Mouse (Mus musculus): ENCODE data around the gene 4930512M02Rik.
"Not testable (repeated sequence)": the region's sequence is repeated elsewhere in the genome, so short reads cannot be mapped to it uniquely, and the experiment has no call there.

The 4930512M02Rik gene

GRCm38 (mm10) chr11:11627735-11628134, at the start of gene 4930512M02Rik:
Gene 4930512M02Rik (minus strand): TSS chr11:11627835.
- not testable (repeated sequence) for DNase-seq (ENCODE audit: low spot score in 2 of 2)

- no peak for DNase-seq (ENCODE audit: low spot score in 2 of 2)
Measured at GRCm38 (mm10) chr11:11677165-11677564, 49.5 kb upstream of the 4930512M02Rik start.

GRCm38 (mm10) chr11:11676068-11676741, 48.6 kb upstream of the 4930512M02Rik start:
- no peak for DNase-seq (ENCODE audit: low spot score in 2 of 2)

GRCm38 (mm10) chr11:11675063-11675462, 47.4 kb upstream of the 4930512M02Rik start:
- no peak for DNase-seq (ENCODE audit: low spot score in 2 of 2)

GRCm38 (mm10) chr11:11672974-11673373, 45.3 kb upstream of the 4930512M02Rik start:
- DNase-seq (ENCODE audit: low spot score in 2 of 2), result no peak

- DNase-seq (ENCODE audit: low spot score in 2 of 2), result no peak
Measured at GRCm38 (mm10) chr11:11667922-11668290, 40.3 kb upstream of the 4930512M02Rik start.

- no peak for DNase-seq (ENCODE audit: low spot score in 2 of 2)
Measured at GRCm38 (mm10) chr11:11667254-11667921, 39.8 kb upstream of the 4930512M02Rik start.

GRCm38 (mm10) chr11:11660651-11661050, 33.0 kb upstream of the 4930512M02Rik start:
- DNase-seq (ENCODE audit: low spot score in 2 of 2), result no peak

GRCm38 (mm10) chr11:11658834-11659233, 31.2 kb upstream of the 4930512M02Rik start:
- no peak for DNase-seq (ENCODE audit: low spot score in 2 of 2)

GRCm38 (mm10) chr11:11657634-11658033, 30.0 kb upstream of the 4930512M02Rik start:
- no peak for DNase-seq (ENCODE audit: low spot score in 2 of 2)

GRCm38 (mm10) chr11:11656995-11657530, 29.4 kb upstream of the 4930512M02Rik start:
- no peak for DNase-seq (ENCODE audit: low spot score in 2 of 2)

GRCm38 (mm10) chr11:11656388-11656787, 28.8 kb upstream of the 4930512M02Rik start:
- DNase-seq (ENCODE audit: low spot score in 2 of 2), result no peak

GRCm38 (mm10) chr11:11644303-11644702, 16.7 kb upstream of the 4930512M02Rik start:
- no peak for DNase-seq (ENCODE audit: low spot score in 2 of 2)

GRCm38 (mm10) chr11:11624073-11624705, 3.4 kb downstream of the 4930512M02Rik start:
- no peak for DNase-seq (ENCODE audit: low spot score in 2 of 2)

- no peak for DNase-seq (ENCODE audit: low spot score in 2 of 2)
Measured at GRCm38 (mm10) chr11:11609243-11609642, 18.4 kb downstream of the 4930512M02Rik start.

- no peak for DNase-seq (ENCODE audit: low spot score in 2 of 2)
Measured at GRCm38 (mm10) chr11:11587327-11587726, 40.3 kb downstream of the 4930512M02Rik start.

GRCm38 (mm10) chr11:11586423-11586822, 41.2 kb downstream of the 4930512M02Rik start:
- DNase-seq (ENCODE audit: low spot score in 2 of 2), result no peak

GRCm38 (mm10) chr11:11573691-11574090, 53.9 kb downstream of the 4930512M02Rik start:
- DNase-seq (ENCODE audit: low spot score in 2 of 2), result peak in 1 of 2 experiments; percentile 8

- no peak for DNase-seq (ENCODE audit: low spot score in 2 of 2)
Measured at GRCm38 (mm10) chr11:11570747-11571146, 56.9 kb downstream of the 4930512M02Rik start.

GRCm38 (mm10) chr11:11569466-11570132, 58.0 kb downstream of the 4930512M02Rik start:
- peak in 1 of 2 experiments; percentile 7 for DNase-seq (ENCODE audit: low spot score in 2 of 2)

GRCm38 (mm10) chr11:11568033-11568432, 59.6 kb downstream of the 4930512M02Rik start:
- DNase-seq (ENCODE audit: low spot score in 2 of 2), result no peak

Data from heart, adult 9 months (tissue).